Mouse (Mus musculus) effector memory CD4-positive, alpha-beta T cell, adult 5 months (primary cell): ENCODE measurements around the gene Cpz. TPM values are rescaled to one million over a fixed set of nuclear protein-coding genes. Genes with fewer than 3 reads are reported as not detected.

Source experiments
- polyA plus RNA-seq: library from polyadenylated mRNA; unstranded; fragments of 100-300 nt; shearing (Covaris generic); gene quantifications from one replicate; pipeline ENCODE4 v1.2.1, GENCODE M21; 2017

Cpz gene
- polyA plus RNA-seq, result not detected

DNA sequence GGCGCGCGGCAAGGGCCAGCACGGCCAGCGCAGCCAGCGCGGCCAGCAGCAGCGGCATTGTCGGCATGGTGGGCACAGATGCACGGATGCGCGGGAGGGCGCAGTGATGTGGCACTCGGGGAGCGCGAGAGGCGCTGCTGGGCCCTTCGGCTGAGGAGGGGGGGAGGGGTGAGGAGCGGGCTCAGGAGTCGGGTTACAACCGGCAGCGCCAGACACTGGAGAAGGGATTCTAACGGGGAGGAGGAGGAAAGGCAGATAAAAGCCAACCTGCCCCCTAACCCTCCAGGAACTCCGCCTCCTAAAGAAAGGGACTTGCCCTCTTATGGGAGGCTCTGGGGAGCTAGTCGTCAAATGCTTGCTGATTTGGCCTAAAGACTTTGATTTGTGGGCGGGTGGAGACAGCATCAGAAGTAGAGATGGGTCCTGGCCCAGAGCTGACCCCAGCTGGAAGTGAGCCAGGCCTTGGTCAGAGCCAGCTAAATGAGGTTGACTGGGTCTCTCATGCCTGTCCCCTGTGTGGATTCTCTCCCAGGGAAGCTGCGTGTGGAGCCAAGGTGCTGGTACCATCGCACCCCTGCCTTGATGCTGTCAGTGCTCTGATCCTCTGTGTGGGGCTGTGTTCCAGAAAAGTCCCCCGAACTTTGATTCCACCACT, at the start of gene Cpz:
TSS of gene Cpz (minus strand) at position 230 of the 655 bp plus-strand sequence.

DNA sequence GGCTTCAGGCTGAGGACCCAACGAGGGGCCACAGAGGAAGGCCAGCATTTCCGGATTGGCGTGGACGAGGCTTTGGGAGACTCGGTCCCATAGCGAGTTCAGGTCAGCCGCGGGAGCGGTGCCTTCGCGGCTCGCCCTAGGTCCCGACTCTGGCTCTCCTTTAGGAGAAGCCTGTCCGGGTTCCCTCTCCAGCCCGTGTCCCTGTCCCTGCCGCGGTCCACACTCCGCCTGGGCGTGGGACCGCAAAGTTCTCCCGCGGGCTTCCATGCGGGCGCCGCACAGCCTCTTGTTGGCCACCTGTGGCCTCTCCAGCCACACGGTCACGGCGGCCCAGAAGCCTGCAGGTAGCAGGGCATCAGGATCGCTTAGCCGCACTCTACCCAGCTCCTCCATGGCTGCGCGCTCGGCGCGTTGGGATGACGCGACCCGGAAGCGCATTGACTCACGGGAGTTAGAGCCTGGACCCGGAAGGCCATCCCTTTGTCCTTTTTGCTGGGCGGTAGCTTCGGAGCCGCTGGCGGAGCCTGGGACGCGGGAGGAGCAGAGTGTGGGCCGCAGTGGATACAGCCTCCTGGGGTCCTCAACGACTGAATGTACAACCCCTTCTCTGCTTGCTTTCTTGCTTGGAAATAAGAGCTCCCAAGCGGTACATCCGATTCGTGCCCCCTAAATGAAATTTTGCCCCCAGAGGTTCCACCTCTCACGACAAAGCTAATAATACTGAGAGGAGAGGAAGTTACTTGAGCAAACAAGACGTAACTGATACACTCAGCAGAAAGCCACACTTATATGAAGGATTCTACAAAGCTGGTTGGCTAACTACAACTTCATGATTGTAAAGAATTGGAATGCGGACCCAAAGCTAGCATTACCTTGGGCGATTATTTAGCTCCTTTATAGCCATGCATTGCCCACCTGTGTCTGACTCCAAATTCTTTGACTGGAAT, 49.4 kb upstream of the Cpz start, which contains the start of gene Trmt44:
TSS of gene Trmt44 (minus strand) at position 418 of the 947 bp plus-strand sequence.

Other genes starting within 250 kb of the Cpz start
- gene Adra2c, start 247.4 kb downstream of the Cpz start, polyA plus RNA-seq, result not detected
- gene Hmx1, start 136.6 kb downstream of the Cpz start, polyA plus RNA-seq, result not detected
- gene Trmt44, start 49.4 kb upstream of the Cpz start, polyA plus RNA-seq, result 2.7 TPM
- 24.8 TPM for gene Acox3, start 57.3 kb upstream of the Cpz start, polyA plus RNA-seq
- not detected for gene Htra3, start 154.1 kb upstream of the Cpz start, polyA plus RNA-seq
- gene Sh3tc1, start 214.3 kb upstream of the Cpz start, polyA plus RNA-seq, result 0.60 TPM
- 7.9 TPM for gene Ablim2, start 232.2 kb upstream of the Cpz start, polyA plus RNA-seq